Mouse (Mus musculus): ENCODE results near the gene Gusb. TPM values are rescaled to one million over a fixed set of nuclear protein-coding genes. Genes with fewer than 3 reads are reported as not detected.
"Not testable (repeated sequence)": the region's sequence is repeated elsewhere in the genome, so short reads cannot be mapped to it uniquely, and the experiment has no call there.

Gene Gusb
- polyA plus RNA-seq, 1 experiment from 2014 or later: 110 TPM

DNA sequence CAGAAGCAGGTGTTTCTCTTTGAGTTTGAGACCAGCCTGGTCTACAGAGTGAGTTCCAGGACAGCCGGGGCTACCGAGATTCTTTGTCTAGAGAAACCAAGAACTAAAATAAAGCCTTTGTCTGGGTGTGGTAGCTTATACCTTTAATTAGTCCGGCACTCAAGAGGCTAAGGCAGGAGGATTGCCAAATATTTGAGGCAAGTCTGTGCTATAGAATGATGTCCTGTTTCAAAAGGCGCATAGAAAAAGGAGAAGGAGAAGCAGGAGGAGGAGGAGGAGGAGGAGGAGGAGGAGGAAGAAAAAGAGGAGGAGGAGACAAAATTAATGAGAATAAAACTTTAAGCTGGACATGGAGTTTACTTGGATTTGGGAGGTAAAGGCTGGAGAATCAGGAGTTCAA, 39.6 kb downstream of the Gusb start:
- no peak overlapping the region for H3K4me3 ChIP-seq (ENCODE audit: low read length)
- no peak overlapping the region for H3K9ac ChIP-seq (ENCODE audit: low read depth, low read length)
- no peak overlapping the region for H3K27ac ChIP-seq (ENCODE audit: low read length)
- no peak overlapping the region for H3K4me2 ChIP-seq (ENCODE audit: low read depth, low read length)
- 0 out of 2 replicates have a peak, but pooled peaks cover 3% of the 10 kb centered on the region for H3K36me3 ChIP-seq (ENCODE audit: control insufficient read depth, insufficient read depth, low read length)
- H3K9me3 ChIP-seq (ENCODE audit: control insufficient read depth, low read length): no peaks in the 10 kb centered on the region
- H3K27me3 ChIP-seq (replicated peaks; ENCODE audit: control insufficient read depth, insufficient read depth, low read length): no peaks in the 10 kb centered on the region
- WGBS: 78% methylated on average over 4 of the region's 4 CpGs
- no peaks in the 10 kb centered on the region for H3K4me1 ChIP-seq (ENCODE audit: control insufficient read depth, insufficient read depth, low read length)
- ATAC-seq: no peak

DNA sequence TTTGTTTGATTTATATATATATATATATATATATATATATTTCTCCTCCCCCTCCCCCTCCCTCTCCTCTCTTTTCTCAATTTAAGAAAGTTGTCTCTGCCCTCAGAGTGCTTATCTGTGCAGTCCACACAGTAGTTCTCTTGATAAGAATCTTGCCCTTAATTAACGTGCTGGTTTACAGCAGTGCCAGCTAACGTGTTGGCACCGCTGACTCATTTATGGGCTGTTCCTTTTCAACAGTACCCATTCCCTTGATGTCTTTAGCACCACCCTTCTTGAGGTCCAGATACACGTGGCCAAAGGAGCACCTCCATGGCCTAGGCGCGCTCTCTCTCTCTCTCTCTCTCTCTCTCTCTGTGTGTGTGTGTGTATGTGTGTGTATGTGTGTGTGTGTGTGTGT, 47.1 kb downstream of the Gusb start:
- 79% methylated on average over 6 of the region's 6 CpGs for WGBS
- no peak overlapping the region for H3K9ac ChIP-seq (ENCODE audit: low read depth, low read length)
- no peaks in the 10 kb centered on the region for H3K27me3 ChIP-seq (replicated peaks; ENCODE audit: control insufficient read depth, insufficient read depth, low read length)
- no peak overlapping the region for H3K27ac ChIP-seq (ENCODE audit: low read length)
- ATAC-seq: 0 out of 2 replicates have a peak, but pooled peaks have one; percentile 42
- H3K36me3 ChIP-seq (ENCODE audit: control insufficient read depth, insufficient read depth, low read length): 0 out of 2 replicates have a peak, but pooled peaks cover 3% of the 10 kb centered on the region
- no peak overlapping the region for H3K4me2 ChIP-seq (ENCODE audit: low read depth, low read length)
- no peaks in the 10 kb centered on the region for H3K9me3 ChIP-seq (ENCODE audit: control insufficient read depth, low read length)
- no peak overlapping the region for H3K4me3 ChIP-seq (ENCODE audit: low read length)
- H3K4me1 ChIP-seq (ENCODE audit: control insufficient read depth, insufficient read depth, low read length): 0 out of 2 replicates have a peak, but pooled peaks cover 2% of the 10 kb centered on the region

DNA sequence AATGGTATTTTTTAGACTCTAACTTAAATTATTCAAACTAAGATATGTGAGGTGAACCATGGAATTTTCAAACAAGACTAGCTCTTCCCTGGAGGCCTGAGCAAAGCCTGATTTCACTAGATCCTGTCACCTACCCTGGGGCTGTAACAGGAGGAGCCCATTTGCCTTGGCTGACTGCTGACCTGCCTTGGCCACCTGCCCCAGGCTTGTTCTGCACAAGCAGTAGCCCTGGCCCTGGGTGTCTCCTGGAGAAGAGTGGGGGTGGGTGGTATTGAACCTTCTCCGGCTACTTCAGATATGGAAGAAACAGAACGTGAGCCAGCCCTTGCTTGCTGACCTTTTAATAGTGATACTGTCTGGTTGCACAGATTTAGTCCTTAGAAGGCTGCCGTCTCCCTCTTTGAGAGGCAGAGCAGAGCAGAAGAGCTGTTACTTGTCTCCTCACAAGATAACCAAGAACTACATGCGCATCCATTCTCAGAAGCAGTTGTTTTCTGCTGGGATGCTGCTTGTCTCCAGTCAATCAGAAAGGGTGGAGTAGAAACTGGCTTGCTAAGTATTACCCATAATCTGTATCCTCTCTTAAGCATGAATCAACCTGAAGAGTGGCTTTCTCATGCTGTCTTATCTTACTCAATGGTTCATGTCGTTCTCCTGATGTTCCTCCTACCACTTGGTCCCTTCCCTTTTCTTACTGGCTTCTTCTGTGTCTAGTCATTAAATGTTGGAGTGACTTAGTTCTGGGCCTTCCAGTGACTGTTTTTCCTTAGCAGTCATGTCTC, 48.2 kb downstream of the Gusb start:
- 89% methylated on average over 5 of the region's 5 CpGs for WGBS

DNA sequence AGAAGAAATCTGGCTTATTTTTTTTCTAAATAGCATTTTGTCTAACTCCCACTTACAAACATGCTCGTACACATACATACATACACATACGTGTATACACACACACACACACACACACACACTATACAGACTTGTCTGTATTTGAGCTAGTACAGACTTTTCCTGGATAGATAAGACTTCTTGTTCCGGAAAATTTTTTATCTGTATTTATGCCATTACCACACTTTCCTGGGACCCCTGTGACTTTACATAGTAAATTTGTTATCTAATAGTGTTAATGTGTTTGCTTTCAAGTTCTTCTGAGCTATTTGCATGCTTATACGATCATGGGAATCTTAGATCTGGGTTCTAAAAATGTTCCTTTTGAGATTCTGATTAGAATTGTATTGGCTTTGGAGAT, 50.7 kb downstream of the Gusb start:
- H3K9me3 ChIP-seq (ENCODE audit: control insufficient read depth, low read length): no peaks in the 10 kb centered on the region
- WGBS: 83% methylated on average over 4 of the region's 4 CpGs
- no peak overlapping the region for H3K4me3 ChIP-seq (ENCODE audit: low read length)
- no peaks in the 10 kb centered on the region for H3K36me3 ChIP-seq (ENCODE audit: control insufficient read depth, insufficient read depth, low read length)
- H3K4me1 ChIP-seq (ENCODE audit: control insufficient read depth, insufficient read depth, low read length): peaks cover 8% of the 10 kb centered on the region
- no peak overlapping the region for H3K4me2 ChIP-seq (ENCODE audit: low read depth, low read length)
- no peak for ATAC-seq
- H3K27ac ChIP-seq (ENCODE audit: low read length): no peak overlapping the region
- H3K9ac ChIP-seq (ENCODE audit: low read depth, low read length): no peak overlapping the region
- no peaks in the 10 kb centered on the region for H3K27me3 ChIP-seq (replicated peaks; ENCODE audit: control insufficient read depth, insufficient read depth, low read length)

More for the DNA sequence above, 48.2 kb downstream of the Gusb start:
- Histone ChIP-seq H3K9me3 (ENCODE audit: control insufficient read depth, low read length) (no peaks in the 10 kb centered on the region), H3K9ac (ENCODE audit: low read depth, low read length) (no peak overlapping the region), H3K4me2 (ENCODE audit: low read depth, low read length) (no peak overlapping the region), H3K27ac (ENCODE audit: low read length) (no peak overlapping the region), H3K36me3 (ENCODE audit: control insufficient read depth, insufficient read depth, low read length) (0 out of 2 replicates have a peak, but pooled peaks cover 3% of the 10 kb centered on the region), H3K4me1 (ENCODE audit: control insufficient read depth, insufficient read depth, low read length) (0 out of 2 replicates have a peak, but pooled peaks cover 2% of the 10 kb centered on the region), H3K4me3 (ENCODE audit: low read length) (no peak overlapping the region), H3K27me3 (replicated peaks; ENCODE audit: control insufficient read depth, insufficient read depth, low read length) (no peaks in the 10 kb centered on the region)
- ATAC-seq: no peak

DNA sequence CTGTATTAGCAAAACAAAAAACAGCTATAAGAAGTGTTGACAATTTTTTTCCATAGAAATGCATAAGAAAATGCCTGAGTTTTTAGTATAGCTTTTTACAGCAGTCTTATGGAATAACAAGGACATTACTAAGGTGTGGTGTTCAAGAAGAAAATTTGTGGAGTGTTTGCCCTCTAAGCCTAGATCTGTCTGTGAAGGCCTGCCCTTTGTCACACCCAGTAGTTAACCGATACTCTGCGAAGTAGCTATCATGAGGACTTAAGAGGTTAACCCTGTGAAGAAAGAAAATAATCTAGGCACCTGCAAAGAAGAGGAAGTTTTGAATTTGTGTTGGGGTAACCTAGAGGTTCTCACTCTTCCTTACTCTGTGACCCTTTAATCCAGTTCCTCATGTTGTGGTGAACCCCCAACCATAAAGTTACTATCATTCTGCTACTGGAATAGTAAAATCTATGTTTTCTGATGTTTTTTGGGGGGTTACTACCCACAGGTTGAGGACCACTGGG, 55.3 kb downstream of the Gusb start:
- Histone ChIP-seq H3K36me3 (ENCODE audit: control insufficient read depth, insufficient read depth, low read length) (no peaks in the 10 kb centered on the region), H3K27ac (ENCODE audit: low read length) (peak overlapping the region; percentile 33; the same call in 1 of the 2 replicates), H3K4me1 (ENCODE audit: control insufficient read depth, insufficient read depth, low read length) (peaks cover 6% of the 10 kb centered on the region), H3K4me2 (ENCODE audit: low read depth, low read length) (no peak overlapping the region), H3K9ac (ENCODE audit: low read depth, low read length) (no peak overlapping the region), H3K4me3 (ENCODE audit: low read length) (no peak overlapping the region), H3K27me3 (replicated peaks; ENCODE audit: control insufficient read depth, insufficient read depth, low read length) (no peaks in the 10 kb centered on the region), H3K9me3 (ENCODE audit: control insufficient read depth, low read length) (no peaks in the 10 kb centered on the region)
- WGBS: 55% methylated on average over 2 of the region's 2 CpGs
- ATAC-seq: 0 out of 2 replicates have a peak, but pooled peaks have one; percentile 58

DNA sequence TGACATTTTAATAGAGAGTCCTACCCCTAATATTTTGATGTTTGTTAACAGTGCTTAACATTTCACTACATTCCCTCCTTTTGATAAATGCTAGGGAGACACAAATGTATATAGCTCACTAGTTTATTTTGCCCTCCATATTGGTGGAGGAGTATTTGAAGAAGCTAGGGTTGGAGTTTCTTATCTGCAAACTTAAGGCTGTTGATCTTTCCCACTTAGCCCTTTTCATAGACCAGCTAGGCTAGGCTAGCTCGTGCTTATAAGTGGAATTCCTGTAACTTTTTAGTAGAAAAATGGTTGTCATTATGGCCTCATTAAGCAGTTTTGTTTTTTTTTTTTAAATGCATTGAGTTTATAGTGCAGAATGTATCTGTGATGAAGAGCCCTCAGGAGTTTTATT, 59.4 kb downstream of the Gusb start:
- H3K9me3 ChIP-seq (ENCODE audit: control insufficient read depth, low read length): no peaks in the 10 kb centered on the region
- H3K9ac ChIP-seq (ENCODE audit: low read depth, low read length): no peak overlapping the region
- H3K4me2 ChIP-seq (ENCODE audit: low read depth, low read length): no peak overlapping the region
- no peak overlapping the region for H3K4me3 ChIP-seq (ENCODE audit: low read length)
- 67% methylated on average over 1 of the region's 1 CpGs for WGBS
- no peaks in the 10 kb centered on the region for H3K27me3 ChIP-seq (replicated peaks; ENCODE audit: control insufficient read depth, insufficient read depth, low read length)
- H3K36me3 ChIP-seq (ENCODE audit: control insufficient read depth, insufficient read depth, low read length): no peaks in the 10 kb centered on the region
- peaks cover 8% of the 10 kb centered on the region for H3K4me1 ChIP-seq (ENCODE audit: control insufficient read depth, insufficient read depth, low read length)
- H3K27ac ChIP-seq (ENCODE audit: low read length): no peak overlapping the region
- ATAC-seq: no peak

DNA sequence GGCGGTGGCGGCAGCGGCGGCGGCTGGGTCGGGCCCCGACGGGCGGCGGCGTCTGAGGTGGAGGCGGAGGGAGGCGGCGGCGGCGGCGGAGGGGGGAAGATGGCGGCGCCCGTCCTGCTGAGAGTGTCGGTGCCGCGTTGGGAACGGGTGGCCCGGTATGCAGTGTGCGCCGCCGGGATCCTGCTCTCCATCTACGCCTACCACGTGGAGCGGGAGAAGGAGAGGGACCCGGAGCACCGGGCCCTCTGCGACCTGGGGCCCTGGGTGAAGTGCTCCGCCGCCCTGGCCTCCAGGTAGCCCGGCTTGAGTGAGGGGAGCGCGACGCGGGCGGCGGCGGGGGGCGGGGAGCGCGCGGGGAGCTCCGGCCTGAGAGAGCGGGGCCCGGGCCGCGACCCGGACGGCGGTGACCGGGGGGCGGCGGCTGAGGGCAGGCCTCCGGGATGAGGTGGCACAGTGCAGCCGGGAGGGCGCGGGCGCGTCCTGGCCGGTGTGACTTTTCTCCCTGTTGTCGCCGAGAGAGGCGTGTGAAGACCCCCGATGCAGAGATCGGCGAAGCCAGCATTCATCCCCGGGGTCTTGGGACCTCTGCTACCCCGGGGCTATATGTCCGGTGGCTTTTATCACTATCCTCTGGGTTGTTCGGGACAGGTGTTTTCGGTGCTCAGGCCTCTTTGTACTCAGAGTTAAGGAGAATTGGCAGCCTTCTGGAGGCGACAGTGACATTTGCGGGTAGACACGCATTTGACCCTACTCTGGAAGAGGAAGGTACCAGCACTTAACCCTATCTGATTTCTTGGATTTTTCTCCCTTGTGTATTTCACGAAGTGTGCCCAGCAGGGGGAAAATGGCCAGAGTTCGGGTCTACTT, 60.5 kb downstream of the Gusb start:
- H3K27me3 ChIP-seq (replicated peaks; ENCODE audit: control insufficient read depth, insufficient read depth, low read length); H3K36me3 ChIP-seq (ENCODE audit: control insufficient read depth, insufficient read depth, low read length); H3K9me3 ChIP-seq (ENCODE audit: control insufficient read depth, low read length); H3K4me1 ChIP-seq (ENCODE audit: control insufficient read depth, insufficient read depth, low read length): not testable (repeated sequence)
- WGBS: under 1% methylated on average over 47 of the region's 82 CpGs
- peak; percentile 51 for ATAC-seq
- Histone ChIP-seq H3K27ac (ENCODE audit: low read length) (peak overlapping the region; percentile 64), H3K4me3 (ENCODE audit: low read length) (peak overlapping the region; percentile 72), H3K4me2 (ENCODE audit: low read depth, low read length) (peak overlapping the region; percentile 67), H3K9ac (ENCODE audit: low read depth, low read length) (peak overlapping the region; percentile 75)

DNA sequence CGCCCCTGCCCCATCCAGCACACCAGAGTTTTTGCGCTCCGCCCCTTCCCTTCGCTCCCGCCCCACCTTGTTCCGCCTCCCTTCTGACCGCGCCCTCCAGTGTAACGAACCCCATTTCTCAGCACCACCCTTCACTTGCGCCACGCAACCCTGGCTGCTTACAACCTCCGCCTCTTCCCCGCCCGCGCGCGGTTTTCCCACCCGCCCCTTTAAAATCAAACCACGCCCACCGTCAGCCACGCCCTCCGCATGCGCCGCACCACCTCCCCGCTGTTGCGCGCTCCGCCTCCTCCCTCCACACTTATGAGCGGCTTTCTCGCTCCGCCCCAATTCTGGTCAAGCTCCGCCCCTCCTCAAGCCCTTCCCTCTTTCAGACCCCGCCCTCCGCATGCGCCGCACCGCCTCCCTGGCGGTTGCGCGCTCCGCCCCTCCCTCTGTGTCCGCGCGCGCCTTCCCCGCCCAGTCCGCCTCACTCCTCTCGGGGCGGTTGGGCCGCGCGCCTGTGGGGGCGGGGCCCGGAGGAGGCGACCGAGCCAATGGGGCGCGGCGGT, 61.3 kb downstream of the Gusb start, which contains the start of gene Vkorc1l1:
TSS of gene Vkorc1l1 (plus strand) at position 476 of the 551 bp plus-strand sequence.
- peak within 1 kb of the TSS; percentile 72 for H3K4me3 ChIP-seq (ENCODE audit: low read length)
- 0% methylated on average over 59 of the region's 59 CpGs for WGBS
- H3K36me3 ChIP-seq (ENCODE audit: control insufficient read depth, insufficient read depth, low read length): no peaks in the 10 kb centered on the region
- peak within 1 kb of the TSS; percentile 75 for H3K9ac ChIP-seq (ENCODE audit: low read depth, low read length)
- H3K4me2 ChIP-seq (ENCODE audit: low read depth, low read length): peak within 1 kb of the TSS; percentile 67
- peak within 1 kb of the TSS; percentile 64 for H3K27ac ChIP-seq (ENCODE audit: low read length)
- no peaks in the 10 kb centered on the region for H3K9me3 ChIP-seq (ENCODE audit: control insufficient read depth, low read length)
- 0 out of 2 replicates have a peak, but pooled peaks cover 2% of the 10 kb centered on the region for H3K4me1 ChIP-seq (ENCODE audit: control insufficient read depth, insufficient read depth, low read length)
- no peaks in the 10 kb centered on the region for H3K27me3 ChIP-seq (replicated peaks; ENCODE audit: control insufficient read depth, insufficient read depth, low read length)
- peak; percentile 98 for ATAC-seq
